Comparison of ENCODE assay signal across 8 mouse cellular contexts in genomic region chr16:8667261-8667660, GRCm38 (mm10). TPM values are rescaled to one million over a fixed set of nuclear protein-coding genes. Genes with fewer than 3 reads are reported as not detected.
DNase-seq lines count a peak whose midpoint lies in the region; ATAC-seq and TF ChIP-seq lines count a peak whose summit lies in the region.

No protein-coding gene starts in this region.

- 0 out of 2 replicates have a peak overlapping the region, but pooled peaks have one; percentile 34 for H3K9ac ChIP-seq in forebrain, embryonic 13.5 days
- H3K9ac ChIP-seq in forebrain, embryonic 14.5 days (ENCODE audit: low read length): no peak overlapping the region
- peak overlapping the region; percentile 39; the same call in 1 of the 2 replicates for H3K9ac ChIP-seq in neural tube, embryonic 13.5 days
- no peak overlapping the region for H3K9ac ChIP-seq in liver, embryonic 14.5 days (replicated peaks)
- 0 out of 2 replicates have a peak overlapping the region, but pooled peaks have one; percentile 34 for H3K9ac ChIP-seq in stomach, embryonic 16.5 days (ENCODE audit: low read length)

- H3K9me3 ChIP-seq in forebrain, embryonic 13.5 days (replicated peaks): no peaks in the 10 kb centered on the region
- no peaks in the 10 kb centered on the region for H3K9me3 ChIP-seq in forebrain, embryonic 14.5 days (replicated peaks; ENCODE audit: control insufficient read depth, low read length)
- H3K9me3 ChIP-seq in neural tube, embryonic 13.5 days: no peaks in the 10 kb centered on the region
- no peaks in the 10 kb centered on the region for H3K9me3 ChIP-seq in liver, embryonic 14.5 days (ENCODE audit: control insufficient read depth, low read length)
- H3K9me3 ChIP-seq in stomach, embryonic 16.5 days (replicated peaks; ENCODE audit: control insufficient read depth, low read length): no peaks in the 10 kb centered on the region

- no peaks in the 10 kb centered on the region for H3K27me3 ChIP-seq in forebrain, embryonic 13.5 days
- no peaks in the 10 kb centered on the region for H3K27me3 ChIP-seq in forebrain, embryonic 14.5 days (replicated peaks; ENCODE audit: control insufficient read depth, insufficient read depth, low read length)
- H3K27me3 ChIP-seq in neural tube, embryonic 13.5 days: no peaks in the 10 kb centered on the region
- H3K27me3 ChIP-seq in liver, embryonic 14.5 days (ENCODE audit: control insufficient read depth, insufficient read depth, low read length): no peaks in the 10 kb centered on the region
- H3K27me3 ChIP-seq in stomach, embryonic 16.5 days (ENCODE audit: control insufficient read depth, insufficient read depth, low read length): no peaks in the 10 kb centered on the region

- WGBS in forebrain, embryonic 13.5 days: 85% methylated on average over 7 of the region's 7 CpGs
- 90% methylated on average over 7 of the region's 7 CpGs for WGBS in forebrain, embryonic 14.5 days
- WGBS in neural tube, embryonic 13.5 days: 76% methylated on average over 7 of the region's 7 CpGs
- WGBS in liver, embryonic 14.5 days (ENCODE audit: insufficient replicate concordance): 58% methylated on average over 7 of the region's 7 CpGs
- WGBS in stomach, embryonic 16.5 days: 71% methylated on average over 7 of the region's 7 CpGs

- peaks cover 31% of the 10 kb centered on the region for H3K36me3 ChIP-seq in forebrain, embryonic 13.5 days (ENCODE audit: poor library complexity, severe bottlenecking)
- peaks cover 15% of the 10 kb centered on the region for H3K36me3 ChIP-seq in forebrain, embryonic 14.5 days (ENCODE audit: control insufficient read depth, insufficient read depth, low read length)
- H3K36me3 ChIP-seq in neural tube, embryonic 13.5 days: peaks cover 42% of the 10 kb centered on the region
- peaks cover 26% of the 10 kb centered on the region for H3K36me3 ChIP-seq in liver, embryonic 14.5 days (replicated peaks; ENCODE audit: control insufficient read depth, insufficient read depth, low read depth)
- no peaks in the 10 kb centered on the region for H3K36me3 ChIP-seq in stomach, embryonic 16.5 days (ENCODE audit: control insufficient read depth, insufficient read depth, low read length)

- ATAC-seq in forebrain, embryonic 13.5 days: no peak
- no peak for ATAC-seq in forebrain, embryonic 14.5 days
- no peak for ATAC-seq in neural tube, embryonic 13.5 days (ENCODE audit: low read depth)
- ATAC-seq in liver, embryonic 14.5 days (ENCODE audit: insufficient read depth): no peak
- no peak for ATAC-seq in stomach, embryonic 16.5 days (ENCODE audit: insufficient read depth, low FRiP score)

- no peak for DNase-seq in forebrain, embryonic 14.5 days (ENCODE audit: low spot score)
- DNase-seq in neural tube, embryonic 10.5 days (ENCODE audit: extremely low spot score, low spot score): no peak
- DNase-seq in liver, embryonic 14.5 days (ENCODE audit: low read depth in 3 of 3, low spot score in 3 of 3): no peak
- DNase-seq in right cerebral cortex, adult 2 months (ENCODE audit: low spot score in 2 of 2): no peak
- DNase-seq in layer of hippocampus, postnatal 14 days (ENCODE audit: low spot score in 2 of 2): no peak

- peaks cover 49% of the 10 kb centered on the region for H3K4me1 ChIP-seq in forebrain, embryonic 13.5 days
- peaks cover 22% of the 10 kb centered on the region; the same call in 1 of the 2 replicates for H3K4me1 ChIP-seq in forebrain, embryonic 14.5 days (ENCODE audit: control insufficient read depth, insufficient read depth, low read length)
- H3K4me1 ChIP-seq in neural tube, embryonic 13.5 days (replicated peaks): peaks cover 89% of the 10 kb centered on the region
- H3K4me1 ChIP-seq in liver, embryonic 14.5 days (replicated peaks; ENCODE audit: control insufficient read depth in 2 of 2, insufficient read depth in 2 of 2, low read length in 1 of 2): peaks cover 23 to 37% of the 10 kb centered on the region in 2 experiments
- peaks cover 47% of the 10 kb centered on the region for H3K4me1 ChIP-seq in stomach, embryonic 16.5 days (ENCODE audit: control insufficient read depth, insufficient read depth, low read length)

- no peak overlapping the region for H3K4me3 ChIP-seq in forebrain, embryonic 13.5 days
- no peak overlapping the region for H3K4me3 ChIP-seq in forebrain, embryonic 14.5 days (ENCODE audit: low read depth, low read length)
- no peak overlapping the region for H3K4me3 ChIP-seq in neural tube, embryonic 13.5 days
- H3K4me3 ChIP-seq in liver, embryonic 14.5 days (ENCODE audit: insufficient read depth in 1 of 2, low read depth in 2 of 2, low read length in 2 of 2): no peak overlapping the region
- no peak overlapping the region for H3K4me3 ChIP-seq in stomach, embryonic 16.5 days (replicated peaks; ENCODE audit: low read length)

- no peak for TF ChIP-seq EP300 in liver, embryonic 14.5 days (IDR thresholded peaks at IDR 0.05; ENCODE audit: low read depth)

- H3K4me2 ChIP-seq in forebrain, embryonic 13.5 days: peak overlapping the region; percentile 18; the same call in 1 of the 2 replicates
- no peak overlapping the region for H3K4me2 ChIP-seq in forebrain, embryonic 14.5 days (ENCODE audit: low read length)
- peak overlapping the region; percentile 96; the same call in 1 of the 2 replicates for H3K4me2 ChIP-seq in neural tube, embryonic 13.5 days
- peak overlapping the region; percentile 3 for H3K4me2 ChIP-seq in liver, embryonic 14.5 days (ENCODE audit: low read depth)
- H3K4me2 ChIP-seq in stomach, embryonic 16.5 days (ENCODE audit: low read depth, low read length): no peak overlapping the region

- H3K27ac ChIP-seq in forebrain, embryonic 13.5 days: no peak overlapping the region
- no peak overlapping the region for H3K27ac ChIP-seq in forebrain, embryonic 14.5 days (ENCODE audit: low read depth, low read length)
- no peak overlapping the region for H3K27ac ChIP-seq in neural tube, embryonic 13.5 days (replicated peaks)
- no peak overlapping the region; the same call in 1 of the 2 replicates for H3K27ac ChIP-seq in liver, embryonic 14.5 days
- H3K27ac ChIP-seq in stomach, embryonic 16.5 days (ENCODE audit: low read length): peak overlapping the region; percentile 31; the same call in 1 of the 2 replicates

- no peak for TF ChIP-seq CTCF in liver, embryonic 14.5 days (IDR thresholded peaks at IDR 0.05; ENCODE audit: low read depth)

RNA-seq across cellular contexts. Expression of gene Carhsp1, which starts 4.7 kb away (rescaled TPM):
- 190 and 211 TPM in 2 replicates for polyA plus RNA-seq in forebrain, embryonic 13.5 days (2015; fragmentation: Nextera tagmentation; extraction: Ambion mirVana)
- polyA plus RNA-seq in forebrain, embryonic 14.5 days (2014; fragmentation: Nextera tagmentation; extraction: Ambion mirVana): 84.0 and 95.0 TPM in 2 replicates
- 225 and 243 TPM in 2 replicates for polyA plus RNA-seq in neural tube, embryonic 13.5 days (2015; fragmentation: Nextera tagmentation; extraction: Ambion mirVana)
- 31.2 and 38.7 TPM in 2 replicates for polyA plus RNA-seq in liver, embryonic 14.5 days (2012; rRNA removed)
- polyA plus RNA-seq in liver, embryonic 14.5 days (2014; fragmentation: Nextera tagmentation; extraction: Ambion mirVana): 30.8 and 31.3 TPM in 2 replicates
- 89.9 and 92.1 TPM in 2 replicates for polyA plus RNA-seq in stomach, embryonic 16.5 days (2015; fragmentation: Nextera tagmentation; extraction: Ambion mirVana)
- total RNA-seq in layer of hippocampus, postnatal 14 days (2021): 10 to 100 TPM; 23.2 to 23.8 TPM

RNA-seq across cellular contexts. Expression of gene Gm5767, which starts 13.3 kb away (rescaled TPM):
- not detected in 2 replicates for polyA plus RNA-seq in forebrain, embryonic 13.5 days (2015; fragmentation: Nextera tagmentation; extraction: Ambion mirVana)
- polyA plus RNA-seq in forebrain, embryonic 14.5 days (2014; fragmentation: Nextera tagmentation; extraction: Ambion mirVana): not detected in 2 replicates
- polyA plus RNA-seq in neural tube, embryonic 13.5 days (2015; fragmentation: Nextera tagmentation; extraction: Ambion mirVana): not detected in 2 replicates
- 0.07 TPM in 1 of 2 replicates, not detected in the other for polyA plus RNA-seq in liver, embryonic 14.5 days (2012; rRNA removed)
- not detected in 2 replicates for polyA plus RNA-seq in liver, embryonic 14.5 days (2014; fragmentation: Nextera tagmentation; extraction: Ambion mirVana)
- polyA plus RNA-seq in stomach, embryonic 16.5 days (2015; fragmentation: Nextera tagmentation; extraction: Ambion mirVana): not detected in 2 replicates
- not detected for total RNA-seq in layer of hippocampus, postnatal 14 days (2021)

RNA-seq across cellular contexts. Expression of gene Tmem186, which starts 29.7 kb away (rescaled TPM):
- polyA plus RNA-seq in forebrain, embryonic 13.5 days (2015; fragmentation: Nextera tagmentation; extraction: Ambion mirVana): 22.9 and 26.9 TPM in 2 replicates
- 14.8 TPM in 2 replicates for polyA plus RNA-seq in forebrain, embryonic 14.5 days (2014; fragmentation: Nextera tagmentation; extraction: Ambion mirVana)
- polyA plus RNA-seq in neural tube, embryonic 13.5 days (2015; fragmentation: Nextera tagmentation; extraction: Ambion mirVana): 19.0 and 20.6 TPM in 2 replicates
- 6.2 and 7.9 TPM in 2 replicates for polyA plus RNA-seq in liver, embryonic 14.5 days (2012; rRNA removed)
- 6.3 and 6.5 TPM in 2 replicates for polyA plus RNA-seq in liver, embryonic 14.5 days (2014; fragmentation: Nextera tagmentation; extraction: Ambion mirVana)
- 19.7 and 20.3 TPM in 2 replicates for polyA plus RNA-seq in stomach, embryonic 16.5 days (2015; fragmentation: Nextera tagmentation; extraction: Ambion mirVana)
- total RNA-seq in layer of hippocampus, postnatal 14 days (2021): 10 to 100 TPM; 10.6 to 11.5 TPM

RNA-seq across cellular contexts. Expression of gene Pmm2, which starts 29.8 kb away (rescaled TPM):
- 50.8 and 55.3 TPM in 2 replicates for polyA plus RNA-seq in forebrain, embryonic 13.5 days (2015; fragmentation: Nextera tagmentation; extraction: Ambion mirVana)
- polyA plus RNA-seq in forebrain, embryonic 14.5 days (2014; fragmentation: Nextera tagmentation; extraction: Ambion mirVana): 34.7 and 36.3 TPM in 2 replicates
- 37.0 and 43.3 TPM in 2 replicates for polyA plus RNA-seq in neural tube, embryonic 13.5 days (2015; fragmentation: Nextera tagmentation; extraction: Ambion mirVana)
- 22.1 and 23.0 TPM in 2 replicates for polyA plus RNA-seq in liver, embryonic 14.5 days (2012; rRNA removed)
- 25.4 and 25.5 TPM in 2 replicates for polyA plus RNA-seq in liver, embryonic 14.5 days (2014; fragmentation: Nextera tagmentation; extraction: Ambion mirVana)
- 63.4 and 72.6 TPM in 2 replicates for polyA plus RNA-seq in stomach, embryonic 16.5 days (2015; fragmentation: Nextera tagmentation; extraction: Ambion mirVana)
- total RNA-seq in layer of hippocampus, postnatal 14 days (2021): 10 to 100 TPM; 31.9 to 34.5 TPM

Comparison
In these comparisons a context has a peak if more than half of its experiments do, and no peak if none do; other contexts are left out.
1. H3K4me2 ChIP-seq: peak in forebrain, embryonic 13.5 days (single experiment), neural tube, embryonic 13.5 days (single experiment) and liver, embryonic 14.5 days (single experiment); none in forebrain, embryonic 14.5 days (single experiment) and stomach, embryonic 16.5 days (single experiment).
2. H3K9ac ChIP-seq: peak in forebrain, embryonic 13.5 days (single experiment), neural tube, embryonic 13.5 days (single experiment) and stomach, embryonic 16.5 days (single experiment); none in forebrain, embryonic 14.5 days (single experiment) and liver, embryonic 14.5 days (single experiment).